Mouse (Mus musculus) kidney, adult 2 months (tissue): ENCODE data around the gene Pdcd1lg2.

ENCODE experiments used
- CTCF ChIP-seq: fragments of 200-500 bp; conservative IDR thresholded peaks from 2 replicates; pipeline ENCODE4 v1.5.1; 2011; ENCODE audit warnings: low read depth, mild to moderate bottlenecking, control low read depth, low read length, moderate library complexity, mixed read lengths; ENCODE audit not compliant: insufficient read depth, insufficient read length
- POLR2A ChIP-seq: fragments of 200-500 bp; IDR thresholded peaks from one replicate; pipeline ENCODE4 v1.6.1; 2011; ENCODE audit warnings: low read depth, low read length, control low read depth

DNA sequence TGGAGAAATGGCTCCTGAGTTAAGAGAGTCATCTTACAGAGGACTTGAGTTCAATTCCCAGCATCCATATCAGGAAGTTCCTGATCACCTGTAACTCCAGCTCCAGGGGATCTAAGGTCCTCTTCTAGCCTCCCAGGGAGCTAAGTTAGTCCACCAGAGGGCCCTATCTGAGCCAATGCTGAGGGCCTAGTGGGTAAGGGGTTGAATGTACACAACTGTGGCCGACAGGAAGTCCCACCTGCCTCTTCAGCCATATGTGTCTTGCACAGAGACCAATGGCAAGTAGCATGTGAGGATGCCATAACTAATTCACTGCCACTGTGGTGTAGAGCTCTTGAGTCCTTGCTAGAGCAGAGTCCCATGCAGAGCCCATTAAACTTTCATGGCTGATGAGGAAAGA is 44.4 kb downstream of the Pdcd1lg2 start:
- no peak for TF ChIP-seq CTCF
- TF ChIP-seq POLR2A: no peak
